Mouse (Mus musculus) ES-CJ7 (cell line): ENCODE measurements at regions not wholly inside any gene's neighbourhood (a gene's known extent, or its start where the extent isn't known, plus 50 kb on each side); places are given as distances from the start of the nearest gene placed in this dataset.

Experiments
- DNase-seq: peaks from one replicate; pipeline ENCODE4 v3.0.0; 2011; ENCODE audit warnings: low read depth, low spot score

- DNase-seq: no peak
Measured at GRCm38 (mm10) chr13:84644024-84644423, 421.9 kb downstream of the Tmem161b start.

GRCm38 (mm10) chr13:84646899-84647298 lies 424.8 kb downstream of the Tmem161b start:
- DNase-seq: no peak

- DNase-seq: no peak
Measured at GRCm38 (mm10) chr13:84648056-84648455, 426.0 kb downstream of the Tmem161b start.

GRCm38 (mm10) chr13:84663967-84664366 lies 441.9 kb downstream of the Tmem161b start:
- no peak for DNase-seq

GRCm38 (mm10) chr13:84680971-84681370 lies 458.9 kb downstream of the Tmem161b start:
- DNase-seq: no peak

GRCm38 (mm10) chr13:84685930-84686329 lies 463.8 kb downstream of the Tmem161b start:
- peak; percentile 45 for DNase-seq

GRCm38 (mm10) chr13:84693462-84693861 lies 471.4 kb downstream of the Tmem161b start:
- no peak for DNase-seq

- no peak for DNase-seq
Measured at GRCm38 (mm10) chr13:84698472-84699080, 476.5 kb downstream of the Tmem161b start.

GRCm38 (mm10) chr13:84741231-84741630 lies 448.0 kb upstream of the Ccnh start:
- DNase-seq: no peak

- DNase-seq: no peak
Measured at GRCm38 (mm10) chr13:84748331-84748730, 440.9 kb upstream of the Ccnh start.

- DNase-seq: no peak
Measured at GRCm38 (mm10) chr13:84749214-84749613, 440.0 kb upstream of the Ccnh start.

- no peak for DNase-seq
Measured at GRCm38 (mm10) chr13:84750136-84750535, 439.1 kb upstream of the Ccnh start.

- no peak for DNase-seq
Measured at GRCm38 (mm10) chr13:84751576-84752490, 437.4 kb upstream of the Ccnh start.

- peak; percentile 27 for DNase-seq
Measured at GRCm38 (mm10) chr13:84752491-84752820, 436.8 kb upstream of the Ccnh start.

- DNase-seq: no peak
Measured at GRCm38 (mm10) chr13:84753751-84754500, 435.3 kb upstream of the Ccnh start.

- no peak for DNase-seq
Measured at GRCm38 (mm10) chr13:84754821-84755725, 434.1 kb upstream of the Ccnh start.

GRCm38 (mm10) chr13:84756796-84757335 lies 432.3 kb upstream of the Ccnh start:
- DNase-seq: no peak

- no peak for DNase-seq
Measured at GRCm38 (mm10) chr13:84757896-84758567, 431.2 kb upstream of the Ccnh start.

- DNase-seq: peak; percentile 71
Measured at GRCm38 (mm10) chr13:84758568-84758900, 430.7 kb upstream of the Ccnh start.

GRCm38 (mm10) chr13:84759061-84759460 lies 430.1 kb upstream of the Ccnh start:
- no peak for DNase-seq

- no peak for DNase-seq
Measured at GRCm38 (mm10) chr13:84760471-84760870, 428.7 kb upstream of the Ccnh start.
